Mouse (Mus musculus) CH12.LX (cell line): ENCODE results near the gene Gtf3c5. TPM values are rescaled to one million over a fixed set of nuclear protein-coding genes. Genes with fewer than 3 reads are reported as not detected.

Experiments
- DNase-seq: peaks from one replicate; pipeline ENCODE4 v3.0.0-alpha.2; 2013; ENCODE audit errors: extremely low read depth
- H3K27ac ChIP-seq: 2 replicates; pipeline ENCODE4 v1.5.1; 2012; ENCODE audit warnings: low read depth, mild to moderate bottlenecking, control low read depth, moderate library complexity; ENCODE audit not compliant: insufficient read depth
- H3K27me3 ChIP-seq: replicated peaks from 2 replicates; pipeline ENCODE3; 2012; ENCODE audit warnings: inconsistent platforms
- H3K36me3 ChIP-seq, 2 experiments: replicated peaks in 1 of 2; 2 replicates each; pipeline versions ENCODE3 to v1.6.1; 2012; ENCODE audit warnings: inconsistent platforms in 1 of 2, low read length in 1 of 2, mild to moderate bottlenecking in 1 of 2, mixed read lengths in 1 of 2, moderate library complexity in 1 of 2; ENCODE audit not compliant: control insufficient read depth in 1 of 2, insufficient read depth in 1 of 2
- H3K4me1 ChIP-seq, 2 experiments: 2 replicates each; pipeline ENCODE4 v1.6.1; 2012; ENCODE audit warnings: inconsistent platforms in 1 of 2, moderate library complexity in 1 of 2; ENCODE audit not compliant: insufficient read depth in 2 of 2, control insufficient read depth in 1 of 2
- H3K4me2 ChIP-seq: 2 replicates; pipeline ENCODE4 v1.6.1; 2012; ENCODE audit warnings: low read depth, mild to moderate bottlenecking, control low read depth; ENCODE audit not compliant: poor library complexity, insufficient read depth, severe bottlenecking
- H3K4me3 ChIP-seq, 3 experiments: fragments of 150-350 bp in 1 of 3; sonication (generic) in 1 of 3; replicated peaks in 1 of 3; 2 replicates each; pipeline versions ENCODE3 to v1.5.1; 2011 to 2012; ENCODE audit warnings: low read depth in 2 of 3, low read length in 2 of 3, mild to moderate bottlenecking in 2 of 3, moderate library complexity in 2 of 3, control low read depth in 1 of 3, improper control_type of control experiment in 1 of 3, inconsistent platforms in 1 of 3, mixed read lengths in 1 of 3; ENCODE audit not compliant: poor library complexity in 1 of 3
- H3K79me2 ChIP-seq: replicated peaks from 2 replicates; pipeline ENCODE4 v1.6.1; 2012; ENCODE audit warnings: mild to moderate bottlenecking, moderate library complexity; ENCODE audit not compliant: control insufficient read depth, poor library complexity, insufficient read depth, severe bottlenecking; ENCODE audit errors: extremely low read depth
- H3K9ac ChIP-seq: 2 replicates; pipeline ENCODE4 v1.6.1; 2012; ENCODE audit warnings: low read depth, mild to moderate bottlenecking, control low read depth, moderate library complexity; ENCODE audit not compliant: insufficient read depth
- H3K9me3 ChIP-seq: replicated peaks from 2 replicates; pipeline ENCODE3; 2012; ENCODE audit warnings: low read length, inconsistent platforms, mixed read lengths
- CHD1 ChIP-seq: IDR thresholded peaks from 2 replicates; pipeline ENCODE4 v1.6.1; 2012; ENCODE audit warnings: low read depth, low read length, improper control_type of control experiment, inconsistent platforms
- CHD2 ChIP-seq: IDR thresholded peaks from 2 replicates; pipeline ENCODE4 v1.6.1; 2011; ENCODE audit warnings: low read length, improper control_type of control experiment
- CTCF ChIP-seq, 2 experiments: IDR thresholded peaks in 1 of 2; conservative IDR thresholded peaks in 1 of 2; 2 replicates each; pipeline ENCODE4 v1.5.1; 2011 to 2012; ENCODE audit warnings: low read depth in 2 of 2, low read length in 2 of 2, improper control_type of control experiment in 1 of 2, inconsistent platforms in 1 of 2, mild to moderate bottlenecking in 1 of 2, moderate library complexity in 1 of 2
- ELF1 ChIP-seq: IDR thresholded peaks from 2 replicates; pipeline ENCODE4 v1.6.1; 2014; ENCODE audit warnings: low read depth, mild to moderate bottlenecking, inconsistent platforms, low read length, improper control_type of control experiment
- EP300 ChIP-seq: IDR thresholded peaks from 2 replicates; pipeline ENCODE4 v1.6.1; 2011; ENCODE audit warnings: low read length, improper control_type of control experiment
- IRF4 ChIP-seq: IDR thresholded peaks from 2 replicates; pipeline ENCODE4 v1.6.1; 2014; ENCODE audit warnings: low read depth, mild to moderate bottlenecking, inconsistent platforms, low read length, improper control_type of control experiment
- JUN ChIP-seq: IDR thresholded peaks from 2 replicates; pipeline ENCODE4 v1.6.1; 2011; ENCODE audit warnings: low read depth, mild to moderate bottlenecking, low read length, improper control_type of control experiment, moderate library complexity; ENCODE audit not compliant: insufficient read depth
- JUND ChIP-seq: conservative IDR thresholded peaks from 2 replicates; pipeline ENCODE4 v1.6.1; 2011; ENCODE audit warnings: low read depth, low read length, improper control_type of control experiment
- MAX ChIP-seq: IDR thresholded peaks from 2 replicates; pipeline ENCODE4 v1.6.1; 2011; ENCODE audit warnings: low read length, improper control_type of control experiment
- MAZ ChIP-seq: IDR thresholded peaks from 2 replicates; pipeline ENCODE4 v1.6.1; 2012; ENCODE audit warnings: low read depth, mild to moderate bottlenecking, inconsistent platforms, low read length, improper control_type of control experiment, moderate library complexity
- MYC ChIP-seq: IDR thresholded peaks from 2 replicates; pipeline ENCODE4 v1.6.1; 2011; ENCODE audit warnings: low read depth, mild to moderate bottlenecking, improper control_type of control experiment, low read length
- NELFE ChIP-seq: IDR thresholded peaks from 2 replicates; pipeline ENCODE4 v1.6.1; 2011; ENCODE audit warnings: low read depth, low read length, improper control_type of control experiment
- NRF1 ChIP-seq: IDR thresholded peaks from 2 replicates; pipeline ENCODE4 v1.6.1; 2014; ENCODE audit warnings: low read depth, mild to moderate bottlenecking, inconsistent platforms, low read length, improper control_type of control experiment, moderate library complexity
- POLR2A ChIP-seq: IDR thresholded peaks from 2 replicates; pipeline ENCODE4 v1.6.1; 2011; ENCODE audit warnings: low read depth, mild to moderate bottlenecking, improper control_type of control experiment, low read length
- RAD21 ChIP-seq: IDR thresholded peaks from 2 replicates; pipeline ENCODE4 v1.6.1; 2011; ENCODE audit warnings: low read depth, mild to moderate bottlenecking, low read length, improper control_type of control experiment, moderate library complexity
- SIN3A ChIP-seq: IDR thresholded peaks from 2 replicates; pipeline ENCODE4 v1.6.1; 2012; ENCODE audit warnings: low read length, improper control_type of control experiment, inconsistent platforms
- SMC3 ChIP-seq: IDR thresholded peaks from 2 replicates; pipeline ENCODE4 v1.6.1; 2011; ENCODE audit warnings: low read depth, low read length, improper control_type of control experiment
- TCF12 ChIP-seq: IDR thresholded peaks from 2 replicates; pipeline ENCODE4 v1.6.1; 2014; ENCODE audit warnings: low read depth, mild to moderate bottlenecking, inconsistent platforms, low read length, improper control_type of control experiment
- UBTF ChIP-seq: IDR thresholded peaks from 2 replicates; pipeline ENCODE4 v1.6.1; 2012; ENCODE audit warnings: low read depth, mild to moderate bottlenecking, inconsistent platforms, low read length, improper control_type of control experiment, moderate library complexity
- USF1 ChIP-seq: IDR thresholded peaks from 2 replicates; pipeline ENCODE4 v1.6.1; 2014; ENCODE audit warnings: low read depth, mild to moderate bottlenecking, inconsistent platforms, low read length, improper control_type of control experiment
- ZC3H11A ChIP-seq: IDR thresholded peaks from 2 replicates; pipeline ENCODE4 v1.6.1; 2012; ENCODE audit warnings: low read depth, mild to moderate bottlenecking, inconsistent platforms, low read length, improper control_type of control experiment
- ZMIZ1 ChIP-seq: IDR thresholded peaks from 2 replicates; pipeline ENCODE4 v1.6.1; 2012; ENCODE audit warnings: low read depth, mild to moderate bottlenecking, inconsistent platforms, low read length, improper control_type of control experiment
- dilution Hi-C: fragments of 300-500 bp; cut with MboI; formaldehyde crosslinking; loops from 2 replicates; pipeline ENCODE4 v1.14.3; 2020; ENCODE audit warnings: low sequenced_read_pairs; ENCODE audit not compliant: extremely low pct_unique_long_range_greater_than_20kb, extremely low pct_ligation_motif_present
- in situ Hi-C: fragments of 300-500 bp; cut with MboI; formaldehyde crosslinking; loops from 3 replicates; pipeline ENCODE4 v1.14.3; 2019; ENCODE audit warnings: low sequenced_read_pairs, low pct_ligation_motif_present, low pct_unique_long_range_greater_than_20kb, mixed read lengths
- polyA plus RNA-seq: library from polyadenylated mRNA; unstranded; fragments of >175 nt; gene quantifications from 2 replicates; pipeline ENCODE4 v1.2.1, GENCODE M21; 2012; ENCODE audit warnings: low read depth; ENCODE audit not compliant: insufficient read length
- total RNA-seq, 2 experiments: library from RNA; depleted of rRNA; stranded (reverse); fragments of 300-350 nt in 1 of 2; fragments of >200 nt in 1 of 2; gene quantifications; 2 replicates each; pipeline ENCODE4 v1.2.3; 2012 to 2014

Gene Gtf3c5
- total RNA-seq (2012; rRNA removed) (12.5 and 15.1 TPM in 2 replicates), total RNA-seq (2014; rRNA removed) (8.4 and 8.6 TPM in 2 replicates), polyA plus RNA-seq (27.4 and 30.7 TPM in 2 replicates)

DNA sequence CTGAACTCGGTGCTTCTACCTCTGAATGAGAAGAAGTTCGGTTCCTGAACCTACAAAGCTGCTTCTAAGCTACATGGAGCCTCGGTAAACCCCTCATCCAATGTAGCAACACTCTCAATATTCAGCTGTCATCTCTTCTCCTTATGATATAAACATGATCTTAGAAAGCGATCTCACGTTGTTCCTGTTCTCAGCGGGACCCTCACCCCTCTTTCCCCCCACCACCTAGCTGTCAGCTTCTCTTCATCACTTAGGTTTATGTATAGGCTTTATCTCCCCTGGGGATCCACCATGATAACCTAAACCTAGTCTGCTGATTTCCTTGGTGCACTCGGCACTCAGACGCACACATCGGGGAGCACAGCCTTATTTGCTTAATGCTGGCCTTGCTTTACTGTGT is at the start of gene Gtf3c5:
Gene Gtf3c5, minus strand, starts transcription at position 101 of the 400 bp plus-strand sequence.
- H3K36me3 ChIP-seq: peaks cover 6 to 24% of the 10 kb centered on the region in 2 experiments
- TF ChIP-seq SIN3A (no peak), JUND (no peak), POLR2A (no peak), CHD1 (no peak)
- peak within 1 kb of the TSS; percentile 78 to 98 (median 95) for H3K4me3 ChIP-seq
- H3K79me2 ChIP-seq: no peaks in the 10 kb centered on the region
- peaks cover 15 to 33% of the 10 kb centered on the region in 2 experiments for H3K4me1 ChIP-seq
- no peak for DNase-seq
- in situ Hi-C loops: no loop called here
- H3K27ac ChIP-seq: peak within 1 kb of the TSS; percentile 50; the same call in 1 of the 2 replicates
- no peaks in the 10 kb centered on the region for H3K9me3 ChIP-seq
- H3K27me3 ChIP-seq: peaks cover 2% of the 10 kb centered on the region
- dilution Hi-C loops: no loop called here
- H3K9ac ChIP-seq: peak within 1 kb of the TSS; percentile 75
- H3K4me2 ChIP-seq: peak within 1 kb of the TSS; percentile 94

DNA sequence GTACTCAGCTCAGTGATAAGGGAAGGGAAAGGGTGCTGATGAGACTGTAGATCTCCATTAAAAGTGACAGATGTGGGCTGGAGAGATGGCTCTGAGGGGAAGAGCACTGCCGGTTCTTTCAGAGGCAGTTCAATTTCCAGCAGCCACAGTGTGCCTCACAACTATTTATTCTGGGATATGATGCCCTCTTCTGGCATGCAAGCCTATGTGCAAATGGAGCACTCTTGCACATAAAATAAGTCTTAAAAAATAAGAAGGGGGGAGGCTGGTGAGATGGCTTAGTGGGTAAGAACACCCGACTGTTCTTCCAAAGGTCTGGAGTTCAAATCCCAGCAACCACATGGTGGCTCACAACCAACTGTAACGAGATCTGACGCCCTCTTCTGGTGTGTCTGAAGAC is 49.6 kb upstream of the Gtf3c5 start:
- dilution Hi-C loops (no loop called here), in situ Hi-C loops (no loop called here)
- no peak overlapping the region for H3K9ac ChIP-seq
- peaks cover 10 to 29% of the 10 kb centered on the region in 2 experiments for H3K4me1 ChIP-seq
- no peak overlapping the region for H3K4me2 ChIP-seq
- no peaks in the 10 kb centered on the region for H3K9me3 ChIP-seq
- H3K27ac ChIP-seq: no peak overlapping the region
- H3K79me2 ChIP-seq: no peaks in the 10 kb centered on the region
- TF ChIP-seq UBTF: no peak
- no peak for TF ChIP-seq CHD1
- TF ChIP-seq NRF1: no peak
- TF ChIP-seq SMC3: peak; percentile 32
- peak in 1 of 2 experiments; percentile 53; a peak in 2 of 4 replicates for TF ChIP-seq CTCF (conservative IDR thresholded peaks at IDR 0.05 in 1 of 2, IDR thresholded peaks at IDR 0.05 in 1 of 2; ENCODE audit: low read depth in 2 of 2, low read length in 2 of 2)
- no peak for TF ChIP-seq MAX
- no peak for TF ChIP-seq NELFE
- TF ChIP-seq ELF1: no peak
- no peak for TF ChIP-seq TCF12
- TF ChIP-seq RAD21: peak; percentile 42
- TF ChIP-seq USF1: no peak
- H3K36me3 ChIP-seq: no peaks in the 10 kb centered on the region
- H3K27me3 ChIP-seq: no peaks in the 10 kb centered on the region
- DNase-seq: no peak
- H3K4me3 ChIP-seq: no peak overlapping the region

DNA sequence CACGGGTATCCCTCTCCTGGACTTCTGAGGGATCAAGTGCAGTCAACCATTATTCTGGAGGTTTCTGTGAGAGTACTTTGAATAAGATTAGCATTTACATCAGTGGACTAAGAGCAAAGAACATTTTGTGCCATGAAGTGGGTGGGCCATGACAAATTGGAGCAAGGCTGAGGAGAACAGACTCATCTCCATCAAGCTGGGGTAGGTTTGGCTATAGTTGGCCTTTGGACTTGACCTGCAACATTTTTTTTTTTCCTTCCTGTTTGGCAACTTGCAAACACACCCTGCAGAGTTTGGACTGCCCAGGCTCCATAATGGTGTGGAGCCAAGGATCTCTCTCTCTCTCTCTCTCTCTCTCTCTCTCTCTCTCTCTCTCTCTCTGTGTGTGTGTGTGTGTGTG is 49.1 kb upstream of the Gtf3c5 start:
- H3K27me3 ChIP-seq: no peaks in the 10 kb centered on the region
- no peaks in the 10 kb centered on the region for H3K36me3 ChIP-seq
- peaks cover 10 to 29% of the 10 kb centered on the region in 2 experiments for H3K4me1 ChIP-seq
- TF ChIP-seq JUN (no peak), CHD2 (no peak), ZMIZ1 (no peak), SMC3 (no peak), EP300 (no peak), ZC3H11A (no peak), IRF4 (no peak), MAZ (no peak), MYC (no peak)
- TF ChIP-seq, all 38 proteins: peak for 0
- dilution Hi-C loops (no loop called here), in situ Hi-C loops (no loop called here)
- Histone ChIP-seq H3K9ac (no peak overlapping the region), H3K27ac (no peak overlapping the region), H3K4me2 (no peak overlapping the region), H3K9me3 (peaks cover under 1% of the 10 kb centered on the region), H3K79me2 (no peaks in the 10 kb centered on the region), H3K4me3 (no peak overlapping the region)
- no peak for DNase-seq
